Mouse (Mus musculus) heart, embryonic 14.5 days (tissue): ENCODE data around the gene Ppp1r36. TPM values are rescaled to one million over a fixed set of nuclear protein-coding genes. Genes with fewer than 3 reads are reported as not detected.

Experiments
- polyA plus RNA-seq: library from polyadenylated mRNA; unstranded; fragments of >200 nt; fragmentation: Nextera tagmentation; extraction: Ambion mirVana; gene quantifications from 2 replicates; pipeline ENCODE4 v1.2.1, GENCODE M21; 2014

The Ppp1r36 gene
- polyA plus RNA-seq, 1 experiment from 2014 or later, result 3.9 TPM

Other genes starting within 250 kb of the Ppp1r36 start
- 0.32 and 0.42 TPM in 2 replicates for gene Esr2, start 240.3 kb upstream of the Ppp1r36 start, polyA plus RNA-seq
- gene Tex21, start 170.8 kb upstream of the Ppp1r36 start, polyA plus RNA-seq, result 0.22 and 0.28 TPM in 2 replicates
- 37.2 and 37.3 TPM in 2 replicates for gene Mthfd1, start 162.2 kb upstream of the Ppp1r36 start, polyA plus RNA-seq
- gene Akap5, start 92.6 kb upstream of the Ppp1r36 start, polyA plus RNA-seq, result 4.2 and 5.3 TPM in 2 replicates
- 12.1 and 14.4 TPM in 2 replicates for gene Zbtb25, start 47.9 kb upstream of the Ppp1r36 start, polyA plus RNA-seq
- gene Zbtb1, start 47.3 kb upstream of the Ppp1r36 start, polyA plus RNA-seq, result 8.0 and 8.8 TPM in 2 replicates
- gene Hspa2, start 13.4 kb upstream of the Ppp1r36 start, polyA plus RNA-seq, result 14.8 and 15.6 TPM in 2 replicates
- gene Plekhg3, start 113.4 kb downstream of the Ppp1r36 start, polyA plus RNA-seq, result 5.9 and 7.5 TPM in 2 replicates